Mouse (Mus musculus) lung, postnatal 10 days (tissue): Measurements from ENCODE around the gene Plcd4.
"Not testable (repeated sequence)": the region's sequence is repeated elsewhere in the genome, so short reads cannot be mapped to it uniquely, and the experiment has no call there.

Source experiments
- DNase-seq: peaks from one replicate; pipeline ENCODE4 v3.0.0; 2021

Plcd4 gene

GRCm38 (mm10) chr1:74542451-74542961 is at the start of gene Plcd4:
Gene Plcd4 (plus strand): TSS chr1:74542888.
- DNase-seq = peak; percentile 3

- no peak for DNase-seq
Observed at GRCm38 (mm10) chr1:74501106-74501505, 41.6 kb upstream of the Plcd4 start.

- no peak for DNase-seq
Observed at GRCm38 (mm10) chr1:74505393-74505720, 37.3 kb upstream of the Plcd4 start.

GRCm38 (mm10) chr1:74505721-74506464 is 36.8 kb upstream of the Plcd4 start, which contains the start of gene Cnot9:
Gene Cnot9 (plus strand): TSS chr1:74506058.
- DNase-seq = peak; percentile 100

- DNase-seq = peak; percentile 66
Observed at GRCm38 (mm10) chr1:74506471-74506881, 36.2 kb upstream of the Plcd4 start.

- no peak for DNase-seq
Observed at GRCm38 (mm10) chr1:74507780-74508179, 34.9 kb upstream of the Plcd4 start.

GRCm38 (mm10) chr1:74511306-74511705 is 31.4 kb upstream of the Plcd4 start:
- no peak for DNase-seq

- DNase-seq = not testable (repeated sequence)
Observed at GRCm38 (mm10) chr1:74512999-74513398, 29.7 kb upstream of the Plcd4 start.

- no peak for DNase-seq
Observed at GRCm38 (mm10) chr1:74519875-74520274, 22.8 kb upstream of the Plcd4 start.

GRCm38 (mm10) chr1:74524746-74525145 is 17.9 kb upstream of the Plcd4 start:
- no peak for DNase-seq

- no peak for DNase-seq
Observed at GRCm38 (mm10) chr1:74528589-74528988, 14.1 kb upstream of the Plcd4 start.

- no peak for DNase-seq
Observed at GRCm38 (mm10) chr1:74538650-74539049, 4.0 kb upstream of the Plcd4 start.

- DNase-seq = no peak
Observed at GRCm38 (mm10) chr1:74544184-74544583, 1.5 kb downstream of the Plcd4 start, which contains the start of gene Usp37. Gene Usp37 (minus strand): TSS chr1:74544284.

GRCm38 (mm10) chr1:74559061-74559460 is 16.4 kb downstream of the Plcd4 start:
- DNase-seq = no peak

GRCm38 (mm10) chr1:74565834-74566233 is 23.1 kb downstream of the Plcd4 start:
- DNase-seq = no peak

GRCm38 (mm10) chr1:74569739-74570719 is 27.3 kb downstream of the Plcd4 start:
- no peak for DNase-seq

- no peak for DNase-seq
Observed at GRCm38 (mm10) chr1:74582621-74583020, 39.9 kb downstream of the Plcd4 start.

- DNase-seq = no peak
Observed at GRCm38 (mm10) chr1:74584616-74585398, 42.1 kb downstream of the Plcd4 start.

- no peak for DNase-seq
Observed at GRCm38 (mm10) chr1:74587233-74587772, 44.6 kb downstream of the Plcd4 start.

- DNase-seq = peak; percentile 100
Observed at GRCm38 (mm10) chr1:74587773-74588445, 45.2 kb downstream of the Plcd4 start, which contains the start of the genes Zfp142 and Bcs1l. Gene Zfp142 (minus strand): TSS chr1:74588246. Gene Bcs1l (plus strand): TSS chr1:74588289.

- no peak for DNase-seq
Observed at GRCm38 (mm10) chr1:74594434-74594833, 51.7 kb downstream of the Plcd4 start.
